Mouse (Mus musculus) heart, postnatal 36 days (tissue): ENCODE measurements around the gene Slc41a3. TPM values are rescaled to one million over a fixed set of nuclear protein-coding genes. Genes with fewer than 3 reads are reported as not detected.

Experiments used
- DNase-seq, 2 experiments: peaks; one replicate each; pipeline ENCODE4 v3.0.0; 2021 to 2022
- intact Hi-C: fragments of 180-260 bp; cut with DNase I; formaldehyde crosslinking; loops from one replicate; pipeline ENCODE4 v1.15.1; 2025
- microRNA-seq, 2 experiments: library from miRNA; unstranded; fragments of <30 nt; microRNA quantifications; one replicate each; pipeline ENCODE4 v1.2.0; 2021; ENCODE audit warnings: borderline number of aligned reads in 2 of 2
- total RNA-seq, 2 experiments: library from RNA; stranded (reverse); gene quantifications; 2 replicates each; pipeline ENCODE4 v1.2.3; 2021

Gene Slc41a3
- total RNA-seq, 2 experiments from 2014 or later: 68.8 to 72.1 TPM

DNA sequence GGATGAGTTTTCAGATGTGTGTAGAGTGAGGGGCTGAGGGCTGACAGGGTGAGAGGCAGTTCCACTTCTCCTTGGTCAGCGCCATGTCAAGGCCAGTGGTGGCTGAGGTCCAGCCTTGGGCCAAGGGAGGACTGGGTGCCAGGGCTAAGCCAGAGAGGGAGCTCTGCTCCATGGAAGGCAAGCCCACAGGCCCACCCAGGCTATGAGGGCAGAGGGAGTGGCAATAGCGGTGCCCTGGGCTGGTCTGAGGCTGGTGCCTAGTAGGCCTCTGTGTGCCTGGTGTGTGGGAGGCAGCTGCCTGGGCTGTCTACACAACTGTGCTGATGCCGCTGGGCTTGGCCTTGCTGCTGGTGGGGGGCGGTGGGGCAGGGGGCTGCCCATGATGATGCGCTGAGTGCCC is 57.6 kb downstream of the Slc41a3 start:
- intact Hi-C loops: no loop called here
- DNase-seq: no peak

DNA sequence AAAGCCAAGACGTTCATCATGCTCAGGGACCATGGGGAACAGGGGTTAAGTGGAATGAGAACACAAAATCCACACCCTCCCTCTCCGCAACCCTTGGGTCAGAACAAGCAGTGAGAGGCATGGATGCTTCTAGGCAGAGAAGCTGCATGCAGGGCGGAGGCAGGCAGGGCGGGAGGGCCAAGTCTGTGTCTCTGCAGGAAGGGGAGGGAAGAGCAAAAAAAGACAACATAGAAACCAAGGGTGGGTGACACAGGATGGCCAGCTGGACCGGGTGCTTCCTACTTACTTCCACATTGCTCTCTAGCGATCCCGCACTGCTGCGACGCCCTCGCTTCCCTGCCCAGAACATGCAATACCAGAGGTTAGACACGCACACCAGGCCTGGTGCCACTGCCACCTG is 59.2 kb downstream of the Slc41a3 start:
- DNase-seq: no peak

DNA sequence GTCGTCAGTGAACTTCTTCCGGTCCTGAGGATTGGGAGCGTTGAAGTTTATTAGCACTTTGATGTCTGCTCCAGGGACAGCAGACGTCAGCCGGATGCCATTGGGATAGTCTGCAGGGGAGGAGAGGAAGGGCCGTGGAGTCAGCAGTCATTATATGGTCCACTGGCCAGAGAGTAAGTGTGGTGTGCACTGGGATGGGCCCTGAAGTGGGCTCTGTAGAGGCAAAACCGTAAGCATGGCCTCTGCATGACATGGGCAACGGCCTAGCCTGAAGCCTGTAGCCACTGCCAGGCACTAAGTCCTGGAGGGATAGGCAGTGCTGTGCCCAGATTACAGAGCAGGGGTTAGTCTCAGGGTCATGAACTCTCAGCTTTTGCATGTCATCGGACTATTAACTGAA is 64.2 kb downstream of the Slc41a3 start:
- intact Hi-C loops: no loop called here
- DNase-seq: no peak

More for the DNA sequence above, 59.2 kb downstream of the Slc41a3 start:
- intact Hi-C loops: no loop called here

DNA sequence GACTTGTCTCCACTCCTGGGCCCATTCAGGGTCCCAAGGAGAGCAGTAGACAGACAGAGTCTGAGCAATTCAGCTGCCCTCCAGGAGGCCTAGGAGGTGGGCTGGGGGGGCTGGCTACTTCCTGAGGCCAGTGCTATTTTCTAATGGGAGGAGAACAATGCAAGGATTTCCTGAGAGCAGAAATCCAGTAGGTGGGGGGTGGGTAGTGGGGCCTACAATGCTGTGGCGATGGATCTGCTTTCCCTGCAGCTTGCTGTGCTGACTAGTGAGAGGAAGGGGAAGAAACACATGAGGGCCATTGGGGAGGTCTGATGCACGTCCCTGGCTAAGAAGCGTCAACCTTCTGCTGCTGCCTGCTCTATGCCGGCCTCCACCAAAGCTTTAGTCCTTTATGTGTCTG is 74.2 kb downstream of the Slc41a3 start:
- no peak for DNase-seq

DNA sequence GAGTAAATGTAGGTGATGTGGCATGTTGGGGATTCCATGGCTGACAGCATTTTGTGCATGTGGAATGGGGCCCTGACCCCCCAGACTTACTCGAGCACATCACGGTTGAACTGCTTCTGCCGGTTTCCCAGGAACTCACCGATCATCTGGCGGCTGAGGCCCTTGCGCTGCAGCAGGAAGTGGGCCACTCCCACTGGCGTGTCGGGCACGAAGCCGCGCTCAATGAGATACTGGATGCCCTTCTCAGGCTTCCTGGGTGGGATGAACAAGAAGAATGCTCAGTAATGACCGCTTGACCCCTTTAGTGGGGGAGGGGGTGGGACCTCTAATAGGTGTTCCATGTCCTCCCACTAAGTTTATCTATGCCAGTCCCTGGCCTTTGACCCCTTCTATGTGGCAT is 75.9 kb downstream of the Slc41a3 start:
- no peak for DNase-seq
- intact Hi-C loops: no loop called here

More for the DNA sequence above, 74.2 kb downstream of the Slc41a3 start:
- intact Hi-C loops: no loop called here

DNA sequence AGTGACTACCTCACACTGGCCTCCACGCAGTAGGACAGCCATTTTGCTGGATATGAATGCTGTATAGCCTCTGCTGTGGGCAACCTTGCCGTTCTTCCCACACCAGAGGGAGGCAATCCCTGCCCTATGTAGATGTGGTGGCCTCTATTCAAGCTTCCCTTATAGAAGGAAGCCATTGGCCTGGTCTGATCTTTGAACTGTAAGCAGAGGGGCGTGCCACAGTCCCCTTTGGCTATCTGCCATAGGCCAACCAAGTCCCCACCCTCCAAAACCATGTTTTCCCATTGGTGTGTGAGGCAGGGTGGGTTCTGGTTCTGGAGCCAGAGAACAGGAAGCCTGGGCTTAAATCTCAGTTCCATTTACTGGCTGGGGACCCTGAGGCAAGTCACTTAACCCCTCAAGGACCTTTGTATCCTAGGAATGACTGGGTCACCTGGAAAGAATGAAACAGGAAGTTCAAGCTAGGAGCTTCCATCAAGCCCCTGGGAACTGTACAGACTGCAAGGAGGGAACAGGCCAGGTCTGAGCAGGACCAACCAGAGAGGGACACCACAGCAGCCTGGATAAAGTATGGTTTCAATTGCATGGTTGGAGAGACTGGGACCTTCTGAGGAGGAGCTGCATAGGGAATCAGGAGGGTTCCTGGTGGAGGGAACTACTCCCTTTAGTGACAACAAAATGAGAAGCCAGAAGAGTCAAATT is 79.5 kb downstream of the Slc41a3 start:
- intact Hi-C loops: no loop called here
- no peak for DNase-seq

DNA sequence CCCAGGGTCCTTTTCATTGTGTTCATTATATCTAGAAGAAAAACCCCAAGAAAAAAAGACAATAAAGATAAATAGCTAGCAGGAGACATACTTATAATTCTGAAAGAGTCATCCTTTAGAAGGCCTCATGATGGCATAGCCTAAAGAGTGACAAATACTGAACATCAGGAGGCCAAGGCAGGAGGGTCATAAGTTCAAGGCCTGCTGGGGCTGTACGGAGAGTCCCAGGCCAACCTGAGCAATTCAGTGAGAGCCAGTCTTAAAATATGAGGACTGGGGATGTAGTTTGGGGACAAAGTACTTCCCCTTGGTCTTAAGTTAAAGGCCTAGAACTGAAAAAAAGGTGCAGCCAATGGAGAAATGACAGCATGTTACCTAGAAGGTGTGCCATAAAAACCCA is 82.3 kb downstream of the Slc41a3 start:
- intact Hi-C loops: no loop called here

DNA sequence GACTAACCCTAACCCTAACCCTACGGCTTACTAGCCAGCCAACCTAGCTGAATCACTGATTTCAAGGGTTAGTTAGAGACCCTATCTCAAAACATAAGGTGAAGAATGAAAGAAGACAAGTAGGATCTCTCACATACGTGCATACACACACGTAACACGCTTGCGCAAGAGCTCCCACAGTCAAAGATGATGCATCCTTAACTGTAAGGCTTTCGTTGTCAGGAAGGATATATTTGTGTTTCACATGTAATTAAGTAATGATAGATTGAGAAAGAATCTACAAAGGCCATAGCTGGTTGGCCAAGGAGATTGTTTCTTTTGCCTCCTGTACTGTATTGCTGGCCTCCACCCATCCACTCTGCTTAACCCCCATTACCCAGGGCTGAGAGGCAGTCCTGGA is 83.5 kb downstream of the Slc41a3 start:
- no peak for DNase-seq
- intact Hi-C loops: loop anchor here (1.0 to 2.0 kb wide), 2 partner anchors 18 to 33 kb away; no protein-coding TSS in a partner anchor

More for the DNA sequence above, 82.3 kb downstream of the Slc41a3 start:
- DNase-seq: no peak

DNA sequence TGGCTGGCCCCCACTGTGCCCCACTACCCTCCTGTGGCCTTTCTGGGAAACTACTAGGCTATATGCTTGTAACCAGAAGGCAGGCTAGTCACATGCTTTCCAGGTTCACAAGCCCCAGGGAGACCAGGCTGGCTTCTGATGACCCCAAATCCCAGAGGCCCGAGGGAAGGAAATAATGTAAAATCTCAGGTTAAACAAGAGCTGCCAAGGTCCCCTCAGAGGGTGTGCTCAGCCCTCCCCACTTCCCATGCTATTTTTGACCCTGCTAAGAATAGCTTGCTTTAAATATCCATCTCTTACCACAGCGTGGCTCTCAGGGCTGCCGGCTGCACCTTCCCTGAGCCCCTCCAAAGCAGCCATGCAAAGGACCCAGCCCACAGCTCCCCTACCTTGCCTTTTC is 84.2 kb downstream of the Slc41a3 start:
- DNase-seq: no peak
- intact Hi-C loops: loop anchor here (1.0 to 2.0 kb wide), 2 partner anchors 18 to 32 kb away; no protein-coding TSS in a partner anchor

DNA sequence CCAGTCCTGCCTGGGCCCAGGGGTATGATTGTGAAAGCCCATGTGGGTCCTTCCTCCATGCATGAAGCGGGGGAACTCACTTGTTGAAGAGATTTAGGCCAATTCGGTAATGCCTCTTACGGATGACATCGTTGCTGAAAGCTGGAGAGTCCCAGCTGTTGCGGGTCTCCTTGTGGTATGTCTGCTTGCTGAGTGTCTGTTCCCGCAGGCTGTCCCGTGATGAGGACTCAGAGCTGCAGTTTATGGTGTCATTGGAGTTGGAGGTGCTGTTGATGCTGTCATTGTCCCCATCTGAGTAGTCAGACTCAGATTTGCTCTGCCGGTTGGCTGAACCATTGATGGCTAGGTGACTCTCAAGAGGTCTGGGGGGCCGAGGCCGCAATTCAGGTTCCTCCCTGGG is 85.0 kb downstream of the Slc41a3 start:
- intact Hi-C loops: loop anchor here (2.0 kb wide), 1 partner anchor 31 kb away; no protein-coding TSS in a partner anchor
- no peak for DNase-seq

DNA sequence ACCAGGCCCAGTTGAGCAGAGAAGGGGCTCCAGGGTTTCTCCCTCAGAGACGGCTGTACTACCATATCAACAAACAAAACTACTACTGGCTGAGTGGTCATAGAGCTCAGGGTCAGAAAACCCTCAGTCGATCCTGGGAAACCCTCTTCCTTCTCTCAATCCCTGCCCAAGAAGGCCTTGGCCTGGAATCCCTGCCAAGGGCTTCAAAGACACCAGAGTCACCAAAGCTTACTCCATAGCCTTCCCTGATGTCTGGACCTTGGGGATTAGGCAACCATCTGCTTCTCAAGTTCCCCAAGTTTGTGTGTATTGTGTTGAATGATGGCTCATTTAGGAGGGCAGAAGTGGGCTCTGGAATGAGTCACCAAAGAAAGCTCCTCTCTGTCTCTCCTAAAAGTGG is 87.4 kb downstream of the Slc41a3 start:
- intact Hi-C loops: no loop called here
- DNase-seq: no peak

DNA sequence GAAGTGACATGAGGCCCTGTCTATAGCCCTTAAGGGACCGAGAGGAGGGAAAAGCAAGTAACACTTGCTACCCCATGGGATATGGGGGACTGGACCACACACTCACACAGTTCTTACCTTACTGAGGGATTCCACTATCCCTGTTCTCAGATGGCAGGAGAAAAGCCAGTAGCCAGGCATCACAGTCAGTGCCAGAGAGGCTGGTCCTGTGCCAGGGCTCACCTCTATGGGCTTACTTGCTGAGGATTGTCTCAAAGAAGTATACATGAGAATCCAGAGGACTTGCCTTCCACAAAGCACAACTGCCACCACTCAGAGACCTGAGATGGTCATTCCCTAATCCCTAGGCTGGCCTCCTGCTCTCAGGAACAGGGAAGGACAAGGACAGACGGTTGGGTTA is 87.9 kb downstream of the Slc41a3 start:
- no peak for DNase-seq
- intact Hi-C loops: no loop called here

DNA sequence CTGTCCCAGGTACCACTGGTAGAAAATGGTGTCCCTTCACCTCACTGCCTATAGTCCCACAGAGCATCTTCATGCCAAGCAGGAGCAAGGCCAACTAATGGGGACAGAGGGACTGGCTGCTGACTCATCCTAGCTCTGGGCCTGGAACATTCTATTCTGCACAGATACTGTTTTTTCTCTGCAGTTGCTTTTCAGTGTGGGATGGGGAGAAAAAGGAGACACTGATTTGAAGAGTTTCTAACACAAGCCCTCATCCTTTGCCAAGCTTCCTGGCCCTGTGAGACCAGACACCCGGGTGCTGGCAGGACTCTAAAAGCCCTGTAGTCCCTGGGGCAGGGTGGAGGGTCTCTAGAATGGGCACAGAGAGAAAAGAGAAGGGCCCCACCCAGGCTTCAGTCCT is 91.2 kb downstream of the Slc41a3 start:
- intact Hi-C loops: no loop called here
- DNase-seq: no peak

Small RNA genes within 50 kb of the gene (microRNA-seq; reads per million reads assigned to microRNA genes)
- 0 reads per million in 2 experiments for gene Gm24816

Other genes with a start within 250 kb of the Slc41a3 start
- gene Zxdc, start 235.2 kb upstream of the Slc41a3 start, total RNA-seq: 10 to 100 TPM; 14.4 to 14.6 TPM
- gene Cfap100, start 175.9 kb upstream of the Slc41a3 start, total RNA-seq: under 1 TPM in 1 of 2 experiments, not detected in 1; 0.35 TPM
- gene Klf15, start 142.1 kb upstream of the Slc41a3 start, total RNA-seq: 10 to 100 TPM; 60.8 to 87.4 TPM
- gene Aldh1l1, start 118.3 kb upstream of the Slc41a3 start, total RNA-seq: 1 to 10 TPM; 1.9 to 2.2 TPM